Mouse (Mus musculus): Measurements from ENCODE around the gene Pkp4.

Pkp4 gene

GRCm38 (mm10) chr2:59272713-59273112, 112.1 kb downstream of the Pkp4 start:
- no peak for DNase-seq (ENCODE audit: low spot score)

- DNase-seq (ENCODE audit: low spot score): no peak
These were observed 120.4 kb downstream of the Pkp4 start for GRCm38 (mm10) chr2:59280914-59281562.

GRCm38 (mm10) chr2:59282966-59283365, 122.3 kb downstream of the Pkp4 start:
- DNase-seq (ENCODE audit: low spot score): no peak

GRCm38 (mm10) chr2:59284216-59284615, 123.6 kb downstream of the Pkp4 start:
- no peak for DNase-seq (ENCODE audit: low spot score)

- no peak for DNase-seq (ENCODE audit: low spot score)
These were observed 124.3 kb downstream of the Pkp4 start for GRCm38 (mm10) chr2:59284734-59285490.

GRCm38 (mm10) chr2:59285581-59285980, 124.9 kb downstream of the Pkp4 start:
- no peak for DNase-seq (ENCODE audit: low spot score)

- peak; percentile 54 for DNase-seq (ENCODE audit: low spot score)
These were observed 125.6 kb downstream of the Pkp4 start for GRCm38 (mm10) chr2:59286247-59286646.

- DNase-seq (ENCODE audit: low spot score): no peak
These were observed 127.0 kb downstream of the Pkp4 start for GRCm38 (mm10) chr2:59287630-59288029.

GRCm38 (mm10) chr2:59289411-59289810, 128.8 kb downstream of the Pkp4 start:
- no peak for DNase-seq (ENCODE audit: low spot score)

GRCm38 (mm10) chr2:59290391-59290790, 129.7 kb downstream of the Pkp4 start:
- no peak for DNase-seq (ENCODE audit: low spot score)

GRCm38 (mm10) chr2:59299831-59300230, 139.2 kb downstream of the Pkp4 start:
- no peak for DNase-seq (ENCODE audit: low spot score)

GRCm38 (mm10) chr2:59301671-59302070, 141.0 kb downstream of the Pkp4 start:
- DNase-seq (ENCODE audit: low spot score): no peak

- no peak for DNase-seq (ENCODE audit: low spot score)
These were observed 141.8 kb downstream of the Pkp4 start for GRCm38 (mm10) chr2:59302430-59302829.

GRCm38 (mm10) chr2:59303530-59304063, 142.9 kb downstream of the Pkp4 start:
- DNase-seq (ENCODE audit: low spot score): no peak

- no peak for DNase-seq (ENCODE audit: low spot score)
These were observed 146.7 kb downstream of the Pkp4 start for GRCm38 (mm10) chr2:59307302-59307701.

- no peak for DNase-seq (ENCODE audit: low spot score)
These were observed 147.4 kb downstream of the Pkp4 start for GRCm38 (mm10) chr2:59308055-59308454.

GRCm38 (mm10) chr2:59313293-59313692, 152.6 kb downstream of the Pkp4 start:
- DNase-seq (ENCODE audit: low spot score): no peak

- DNase-seq (ENCODE audit: low spot score): no peak
These were observed 158.0 kb downstream of the Pkp4 start for GRCm38 (mm10) chr2:59318631-59319030.

- no peak for DNase-seq (ENCODE audit: low spot score)
These were observed 167.3 kb downstream of the Pkp4 start for GRCm38 (mm10) chr2:59327946-59328345.

GRCm38 (mm10) chr2:59331093-59331492, 170.4 kb downstream of the Pkp4 start:
- DNase-seq (ENCODE audit: low spot score): no peak

GRCm38 (mm10) chr2:59332523-59332922, 171.9 kb downstream of the Pkp4 start:
- no peak for DNase-seq (ENCODE audit: low spot score)

GRCm38 (mm10) chr2:59338501-59338900, 177.9 kb downstream of the Pkp4 start:
- DNase-seq (ENCODE audit: low spot score): no peak

GRCm38 (mm10) chr2:59338926-59339325, 178.3 kb downstream of the Pkp4 start:
- DNase-seq (ENCODE audit: low spot score): no peak
